Mouse (Mus musculus): ENCODE results near the gene Snx29.

Gene Snx29

GRCm38 (mm10) chr16:11623032-11623431 lies 300.3 kb downstream of the Snx29 start:
- no peak for ATAC-seq (ENCODE audit: insufficient number of reproducible peaks, low FRiP score, low TSS enrichment)

GRCm38 (mm10) chr16:11624121-11624520 lies 301.4 kb downstream of the Snx29 start:
- no peak for ATAC-seq (ENCODE audit: insufficient number of reproducible peaks, low FRiP score, low TSS enrichment)

GRCm38 (mm10) chr16:11626004-11626481 lies 303.3 kb downstream of the Snx29 start:
- peak; percentile 36; the same call in 1 of the 2 replicates for ATAC-seq (ENCODE audit: insufficient number of reproducible peaks, low FRiP score, low TSS enrichment)

- ATAC-seq (ENCODE audit: insufficient number of reproducible peaks, low FRiP score, low TSS enrichment): no peak
Measured at GRCm38 (mm10) chr16:11626616-11627015, 303.9 kb downstream of the Snx29 start.

GRCm38 (mm10) chr16:11627866-11628638 lies 305.3 kb downstream of the Snx29 start:
- no peak for ATAC-seq (ENCODE audit: insufficient number of reproducible peaks, low FRiP score, low TSS enrichment)

GRCm38 (mm10) chr16:11629704-11630103 lies 307.0 kb downstream of the Snx29 start:
- no peak for ATAC-seq (ENCODE audit: insufficient number of reproducible peaks, low FRiP score, low TSS enrichment)

GRCm38 (mm10) chr16:11630489-11630888 lies 307.8 kb downstream of the Snx29 start:
- ATAC-seq (ENCODE audit: insufficient number of reproducible peaks, low FRiP score, low TSS enrichment): no peak

GRCm38 (mm10) chr16:11632205-11632747 lies 309.6 kb downstream of the Snx29 start:
- ATAC-seq (ENCODE audit: insufficient number of reproducible peaks, low FRiP score, low TSS enrichment): no peak

GRCm38 (mm10) chr16:11636196-11636733 lies 313.6 kb downstream of the Snx29 start:
- no peak for ATAC-seq (ENCODE audit: insufficient number of reproducible peaks, low FRiP score, low TSS enrichment)

- no peak for ATAC-seq (ENCODE audit: insufficient number of reproducible peaks, low FRiP score, low TSS enrichment)
Measured at GRCm38 (mm10) chr16:11636902-11637301, 314.2 kb downstream of the Snx29 start.

GRCm38 (mm10) chr16:11637794-11638193 lies 315.1 kb downstream of the Snx29 start:
- ATAC-seq (ENCODE audit: insufficient number of reproducible peaks, low FRiP score, low TSS enrichment): no peak

GRCm38 (mm10) chr16:11638739-11639138 lies 316.0 kb downstream of the Snx29 start:
- 0 out of 2 replicates have a peak, but pooled peaks have one; percentile 10 for ATAC-seq (ENCODE audit: insufficient number of reproducible peaks, low FRiP score, low TSS enrichment)

- ATAC-seq (ENCODE audit: insufficient number of reproducible peaks, low FRiP score, low TSS enrichment): no peak
Measured at GRCm38 (mm10) chr16:11639936-11640335, 317.2 kb downstream of the Snx29 start.

- ATAC-seq (ENCODE audit: insufficient number of reproducible peaks, low FRiP score, low TSS enrichment): no peak
Measured at GRCm38 (mm10) chr16:11643603-11644002, 320.9 kb downstream of the Snx29 start.

GRCm38 (mm10) chr16:11644399-11644798 lies 321.7 kb downstream of the Snx29 start:
- ATAC-seq (ENCODE audit: insufficient number of reproducible peaks, low FRiP score, low TSS enrichment): no peak

GRCm38 (mm10) chr16:11645668-11646067 lies 323.0 kb downstream of the Snx29 start:
- ATAC-seq (ENCODE audit: insufficient number of reproducible peaks, low FRiP score, low TSS enrichment): no peak

- ATAC-seq (ENCODE audit: insufficient number of reproducible peaks, low FRiP score, low TSS enrichment): no peak
Measured at GRCm38 (mm10) chr16:11646745-11647289, 324.1 kb downstream of the Snx29 start.

GRCm38 (mm10) chr16:11648169-11648688 lies 325.5 kb downstream of the Snx29 start:
- no peak for ATAC-seq (ENCODE audit: insufficient number of reproducible peaks, low FRiP score, low TSS enrichment)

GRCm38 (mm10) chr16:11652686-11653366 lies 330.1 kb downstream of the Snx29 start:
- ATAC-seq (ENCODE audit: insufficient number of reproducible peaks, low FRiP score, low TSS enrichment): no peak

GRCm38 (mm10) chr16:11655893-11656292 lies 333.2 kb downstream of the Snx29 start:
- ATAC-seq (ENCODE audit: insufficient number of reproducible peaks, low FRiP score, low TSS enrichment): no peak
